Mouse (Mus musculus) liver, adult 2 months (tissue): ENCODE data around the gene Ppp1r37. TPM values are rescaled to one million over a fixed set of nuclear protein-coding genes. Genes with fewer than 3 reads are reported as not detected.
"Not testable (repeated sequence)": the region's sequence is repeated elsewhere in the genome, so short reads cannot be mapped to it uniquely, and the experiment has no call there.

Experiments
- DNase-seq: peaks from one replicate; pipeline ENCODE4 v3.0.0-alpha.2; 2011; ENCODE audit warnings: low read depth, low spot score; ENCODE audit errors: extremely low read depth
- H3K27ac ChIP-seq: fragments of 200-500 bp; replicated peaks from 2 replicates; pipeline ENCODE4 v1.5.1; 2012; ENCODE audit warnings: low read depth, mild to moderate bottlenecking, control low read depth, inconsistent platforms, low read length; ENCODE audit not compliant: insufficient read depth
- H3K27me3 ChIP-seq: fragments of 200-500 bp; 2 replicates; pipeline ENCODE4 v1.6.1; 2012; ENCODE audit warnings: mild to moderate bottlenecking, moderate library complexity, low read length, inconsistent platforms; ENCODE audit not compliant: control insufficient read depth, insufficient read depth
- H3K36me3 ChIP-seq: fragments of 200-500 bp; 2 replicates; pipeline ENCODE4 v1.6.1; 2012; ENCODE audit warnings: low read length, inconsistent platforms; ENCODE audit not compliant: control insufficient read depth, insufficient read depth
- H3K4me1 ChIP-seq: fragments of 200-500 bp; 2 replicates; pipeline ENCODE4 v1.6.1; 2011; ENCODE audit warnings: low read length; ENCODE audit not compliant: control insufficient read depth, insufficient read depth
- H3K4me3 ChIP-seq: fragments of 200-500 bp; 2 replicates; pipeline ENCODE4 v1.5.1; 2011; ENCODE audit warnings: low read depth, mild to moderate bottlenecking, control low read depth, low read length, moderate library complexity; ENCODE audit not compliant: insufficient read depth
- H3K79me2 ChIP-seq: fragments of 200-500 bp; 2 replicates; pipeline ENCODE4 v1.6.1; 2012; ENCODE audit warnings: inconsistent platforms, mild to moderate bottlenecking, low read length, moderate library complexity; ENCODE audit not compliant: control insufficient read depth, insufficient read depth
- H3K9ac ChIP-seq: fragments of 200-500 bp; 2 replicates; pipeline ENCODE4 v1.6.1; 2012; ENCODE audit warnings: low read depth, mild to moderate bottlenecking, control low read depth, inconsistent platforms, low read length
- CTCF ChIP-seq: fragments of 200-500 bp; IDR thresholded peaks from 2 replicates; pipeline ENCODE4 v1.5.1; 2011; ENCODE audit warnings: low read depth, low read length, control low read depth
- POLR2A ChIP-seq: fragments of 200-500 bp; IDR thresholded peaks from 2 replicates; pipeline ENCODE4 v1.6.1; 2011; ENCODE audit warnings: low read length, control low read depth; ENCODE audit not compliant: insufficient read depth; ENCODE audit errors: extremely low read depth
- whole genome bisulfite sequencing: fragments of 180-500 bp; shearing (Covaris S2); methylation state at CpG from one replicate; pipeline ENCODE4 v1.1.7; 2018; 5-methylcytosine and 5-hydroxymethylcytosine counted together
- polyA plus RNA-seq: library from polyadenylated mRNA; depleted of rRNA; stranded (reverse); fragments of >200 nt; gene quantifications from 2 replicates; pipeline ENCODE4 v1.2.3, GENCODE M21; 2012
- total RNA-seq: library from RNA; depleted of rRNA; stranded (reverse); fragments of >200 nt; gene quantifications from 2 replicates; pipeline ENCODE4 v1.2.3, GENCODE M21; 2014

Ppp1r37 gene
- total and polyA plus RNA-seq, 2 experiments: 25.0 to 84.2 TPM

DNA sequence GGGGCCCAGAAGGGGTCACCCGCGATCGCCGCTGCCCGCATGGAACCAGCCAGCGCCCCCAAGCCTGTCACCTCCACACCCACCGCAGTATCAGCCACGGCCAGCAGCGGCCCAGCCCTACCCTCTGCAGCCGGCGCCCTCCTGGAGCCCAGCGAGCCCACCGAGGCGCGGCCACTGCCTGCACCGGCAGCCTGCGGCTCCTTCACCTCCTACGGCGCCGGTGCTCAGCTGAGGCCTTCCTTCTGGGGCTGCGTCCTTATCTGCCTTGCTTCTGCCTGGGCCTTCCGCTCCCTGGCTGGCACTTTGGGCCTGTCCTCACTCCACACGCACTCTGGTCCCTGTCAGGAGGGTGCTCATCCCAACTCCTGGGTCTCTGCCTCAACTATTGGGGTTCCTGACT lies 42.8 kb downstream of the Ppp1r37 start:
- no peak overlapping the region for H3K27ac ChIP-seq
- H3K9ac ChIP-seq: no peak overlapping the region
- DNase-seq: no peak
- 21% methylated on average over 22 of the region's 23 CpGs for WGBS
- peaks cover 27% of the 10 kb centered on the region for H3K27me3 ChIP-seq
- TF ChIP-seq CTCF (no peak), POLR2A (no peak)
- no peaks in the 10 kb centered on the region for H3K79me2 ChIP-seq
- peaks cover 7% of the 10 kb centered on the region; the same call in 1 of the 2 replicates for H3K4me1 ChIP-seq
- no peak overlapping the region for H3K4me3 ChIP-seq
- no peaks in the 10 kb centered on the region for H3K36me3 ChIP-seq

DNA sequence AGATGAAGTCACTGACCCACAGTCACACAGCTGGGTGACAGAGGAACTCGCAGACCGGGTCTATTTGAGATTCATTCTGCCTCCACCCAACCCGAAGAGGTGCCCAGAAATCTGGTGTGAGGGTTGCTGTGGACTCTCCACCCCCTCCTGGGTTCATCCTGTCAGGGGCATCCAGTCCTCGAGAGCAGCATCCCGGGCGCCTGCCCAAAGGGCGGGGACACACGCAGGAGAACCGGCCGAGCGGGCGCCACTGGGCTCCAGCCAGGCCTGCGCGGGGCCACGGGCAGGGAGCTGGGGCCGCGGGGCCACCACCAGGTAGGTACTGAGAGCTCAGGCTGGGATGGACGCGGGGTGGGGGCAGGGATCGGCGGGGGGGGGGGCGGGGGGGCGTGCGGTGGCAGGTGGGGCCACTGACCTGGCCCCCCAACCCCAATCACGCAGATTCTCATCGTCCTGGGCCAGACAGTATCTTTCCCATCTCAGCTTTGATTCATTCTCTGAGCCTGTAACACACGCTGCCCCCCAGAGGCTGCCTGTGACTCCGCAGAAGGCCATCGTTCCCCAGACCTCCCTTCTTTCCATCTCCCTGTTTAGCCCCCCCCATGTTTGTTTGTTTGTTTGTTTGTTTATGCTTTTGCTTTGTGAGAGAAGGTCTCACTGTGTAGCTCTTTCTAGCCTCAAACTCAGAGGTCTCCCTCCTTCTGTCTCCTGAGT lies 45.1 kb downstream of the Ppp1r37 start, which contains the start of gene Nkpd1:
Gene Nkpd1, plus strand, starts transcription at position 187 of the 714 bp plus-strand sequence.
- WGBS: 5% methylated on average over 22 of the region's 29 CpGs
- Histone ChIP-seq H3K27ac (no peak within 1 kb of the TSS), H3K36me3 (no peaks in the 10 kb centered on the region), H3K79me2 (no peaks in the 10 kb centered on the region), H3K27me3 (peaks cover 10% of the 10 kb centered on the region), H3K4me1 (no peaks in the 10 kb centered on the region), H3K4me3 (no peak within 1 kb of the TSS), H3K9ac (no peak within 1 kb of the TSS)
- no peak for DNase-seq
- TF ChIP-seq POLR2A (no peak), CTCF (peak; percentile 63)

DNA sequence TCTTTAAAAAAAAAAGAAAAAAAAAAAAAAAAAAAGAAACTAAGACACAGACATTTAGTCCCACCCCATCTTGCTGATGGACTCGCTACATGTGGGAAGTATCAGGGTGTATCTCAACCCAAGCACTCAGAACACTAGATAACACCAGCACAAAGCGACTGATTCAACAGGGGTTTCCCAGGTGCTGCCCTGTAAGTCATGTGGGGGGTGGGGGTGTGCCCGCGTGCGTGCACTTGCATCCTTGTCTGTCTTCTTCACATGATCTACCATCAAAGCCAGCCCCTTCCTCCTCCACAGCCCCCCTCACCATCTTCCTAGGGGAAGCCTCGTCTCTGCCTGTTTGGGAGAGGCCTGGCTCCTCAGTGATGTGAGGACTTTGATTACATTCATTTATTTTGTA lies 50.5 kb downstream of the Ppp1r37 start:
- no peak for TF ChIP-seq CTCF
- TF ChIP-seq POLR2A: no peak
- no peak for DNase-seq
- Histone ChIP-seq H3K4me3 (no peak overlapping the region), H3K27ac (no peak overlapping the region), H3K9ac (no peak overlapping the region), H3K79me2 (peaks cover 10% of the 10 kb centered on the region; the same call in 1 of the 2 replicates), H3K27me3 (no peaks in the 10 kb centered on the region; the same call in 1 of the 2 replicates), H3K36me3 (no peaks in the 10 kb centered on the region), H3K4me1 (peaks cover 7% of the 10 kb centered on the region; the same call in 1 of the 2 replicates)
- 89% methylated on average over 6 of the region's 6 CpGs for WGBS

- H3K36me3 ChIP-seq, DNase-seq, H3K27ac ChIP-seq, H3K4me3 ChIP-seq, H3K9ac ChIP-seq, H3K27me3 ChIP-seq, H3K4me1 ChIP-seq: not testable (repeated sequence)
- 96% methylated on average over 6 of the region's 7 CpGs for WGBS
- H3K79me2 ChIP-seq: peaks cover 13% of the 10 kb centered on the region; the same call in 1 of the 2 replicates
Measured at GRCm38 (mm10) chr7:19511934-19512333, 50.9 kb downstream of the Ppp1r37 start.

DNA sequence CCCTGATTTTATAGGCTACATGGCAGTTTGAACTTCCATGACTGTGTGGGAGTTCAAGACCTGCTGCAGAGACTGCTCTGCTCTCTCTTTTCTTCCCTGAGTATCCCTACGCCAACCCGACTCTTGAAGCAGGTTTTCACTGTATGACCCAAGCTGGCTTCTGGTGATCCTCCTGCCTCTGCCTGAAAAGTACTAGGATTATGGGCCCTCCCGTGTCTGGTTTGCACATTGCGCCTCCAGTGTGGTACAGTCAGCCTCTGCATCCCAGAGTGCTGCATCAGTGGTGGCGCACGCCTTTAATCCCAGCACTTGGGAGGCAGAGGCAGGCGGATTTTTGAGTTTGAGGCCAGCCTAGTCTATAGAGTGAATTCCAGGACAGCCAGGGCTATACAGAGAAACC lies 53.1 kb downstream of the Ppp1r37 start:
- H3K79me2 ChIP-seq: peaks cover 13% of the 10 kb centered on the region; the same call in 1 of the 2 replicates
- no peaks in the 10 kb centered on the region for H3K36me3 ChIP-seq
- TF ChIP-seq CTCF (no peak), POLR2A (no peak)
- H3K4me1 ChIP-seq: peaks cover 8% of the 10 kb centered on the region; the same call in 1 of the 2 replicates
- H3K4me3 ChIP-seq: no peak overlapping the region
- DNase-seq: no peak
- no peaks in the 10 kb centered on the region for H3K27me3 ChIP-seq
- no peak overlapping the region for H3K27ac ChIP-seq
- 92% methylated on average over 7 of the region's 7 CpGs for WGBS
- no peak overlapping the region for H3K9ac ChIP-seq

DNA sequence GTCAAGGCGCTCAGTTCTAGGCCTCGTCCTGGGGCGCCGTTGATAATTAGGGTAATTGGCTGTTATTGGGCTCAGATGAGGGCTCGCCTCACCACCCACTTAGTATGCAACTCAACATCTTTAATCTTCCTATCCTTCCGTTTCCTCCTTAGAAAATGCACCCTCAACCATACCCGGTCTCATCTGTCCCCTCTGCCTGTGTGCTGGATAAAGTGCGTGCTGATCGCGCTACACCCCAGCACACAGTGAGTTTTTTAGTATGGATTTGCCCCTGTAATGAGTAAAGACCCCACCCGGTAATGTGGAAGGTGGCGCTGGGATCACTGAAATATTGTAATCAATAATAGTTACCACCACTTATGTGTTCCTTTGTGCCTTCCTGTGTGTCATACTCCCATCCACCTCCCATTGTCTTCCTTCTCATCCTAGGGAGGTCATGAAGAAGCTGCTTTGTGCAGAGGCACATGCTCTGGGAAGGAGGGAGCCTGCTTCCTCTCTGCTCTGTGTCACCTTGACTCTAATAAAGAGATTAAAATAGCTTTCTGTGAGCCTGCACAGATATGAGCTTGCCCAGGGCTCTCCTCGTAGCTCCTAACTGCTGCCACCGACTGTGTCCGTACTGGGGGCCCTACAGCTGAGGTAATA lies 53.8 kb downstream of the Ppp1r37 start:
- Histone ChIP-seq H3K27me3 (no peaks in the 10 kb centered on the region), H3K36me3 (no peaks in the 10 kb centered on the region), H3K79me2 (peaks cover 13% of the 10 kb centered on the region; the same call in 1 of the 2 replicates), H3K4me3 (peak overlapping the region; percentile 93), H3K27ac (peak overlapping the region; percentile 30; the same call in 1 of the 2 replicates), H3K4me1 (peaks cover 8% of the 10 kb centered on the region; the same call in 1 of the 2 replicates), H3K9ac (peak overlapping the region; percentile 82)
- DNase-seq: no peak
- WGBS: 7% methylated on average over 15 of the region's 15 CpGs
- TF ChIP-seq POLR2A: no peak
- TF ChIP-seq CTCF: no peak
